Mouse (Mus musculus) stomach, postnatal 0 days (tissue): ENCODE measurements around the gene Sqstm1. TPM values are rescaled to one million over a fixed set of nuclear protein-coding genes. Genes with fewer than 3 reads are reported as not detected.
A peak's percentile ranks its signal among the peaks of the same experiment; 100 is the strongest.

Source experiments
- ATAC-seq: fragments of 200-750 bp; cut with Nextera tagmentation; 2 replicates; pipeline ENCODE4 v1.8.0; 2017; ENCODE audit not compliant: low FRiP score, low TSS enrichment
- DNase-seq: peaks from one replicate; pipeline ENCODE4 v3.0.0-alpha.2; 2016; ENCODE audit warnings: low spot score
- H3K27ac ChIP-seq: fragments of 300-500 bp; sonication (generic); replicated peaks from 2 replicates; pipeline ENCODE4 v1.5.1; 2014; ENCODE audit warnings: mild to moderate bottlenecking, control low read depth
- H3K27me3 ChIP-seq: fragments of 300-500 bp; sonication (generic); 2 replicates; pipeline ENCODE4 v1.6.1; 2014; ENCODE audit warnings: low read length; ENCODE audit not compliant: control insufficient read depth, insufficient read depth
- H3K36me3 ChIP-seq: fragments of 300-500 bp; sonication (generic); 2 replicates; pipeline ENCODE4 v1.6.1; 2014; ENCODE audit warnings: low read length, mixed read lengths; ENCODE audit not compliant: control insufficient read depth, insufficient read depth
- H3K4me1 ChIP-seq: fragments of 300-500 bp; sonication (generic); replicated peaks from 2 replicates; pipeline ENCODE4 v1.6.1; 2014; ENCODE audit warnings: antibody characterized with exemption; ENCODE audit not compliant: control insufficient read depth, insufficient read depth
- H3K4me2 ChIP-seq: fragments of 300-500 bp; sonication (generic); replicated peaks from 2 replicates; pipeline ENCODE4 v1.6.1; 2014; ENCODE audit warnings: low read depth, mild to moderate bottlenecking, control low read depth, moderate library complexity
- H3K4me3 ChIP-seq: fragments of 300-500 bp; sonication (generic); 2 replicates; pipeline ENCODE4 v1.5.1; 2014; ENCODE audit warnings: low read depth, low read length, control low read depth
- H3K9ac ChIP-seq: fragments of 300-500 bp; sonication (generic); 2 replicates; pipeline ENCODE4 v1.6.1; 2014; ENCODE audit warnings: mild to moderate bottlenecking, low read length, control low read depth, mixed read lengths
- H3K9me3 ChIP-seq: fragments of 300-500 bp; sonication (generic); 2 replicates; pipeline ENCODE4 v1.6.1; 2016; ENCODE audit warnings: low read length; ENCODE audit not compliant: control insufficient read depth
- CTCF ChIP-seq: IDR thresholded peaks from 2 replicates; pipeline ENCODE4 v1.5.1; 2016; ENCODE audit warnings: antibody characterized with exemption, low read depth, mild to moderate bottlenecking, moderate library complexity
- EP300 ChIP-seq: optimal IDR thresholded peaks from 2 replicates; pipeline ENCODE3; 2016; ENCODE audit warnings: antibody characterized with exemption
- WGBS: fragments of 180-500 bp; shearing (Covaris S2); extraction: QIAGEN DNeasy Blood & Tissue Kit; methylation state at CpG from one replicate; pipeline ENCODE4 v1.1.7; 2014; 5-methylcytosine and 5-hydroxymethylcytosine counted together
- polyA plus RNA-seq: library from polyadenylated mRNA; unstranded; fragments of >200 nt; fragmentation: Nextera tagmentation; extraction: Ambion mirVana; gene quantifications from 2 replicates; pipeline ENCODE4 v1.2.1, GENCODE M21; 2015

Gene Sqstm1
- polyA plus RNA-seq, 1 experiment from 2014 or later = 211 TPM

- Histone ChIP-seq H3K9me3 (no peaks in the 10 kb centered on the region), H3K9ac (no peak overlapping the region), H3K4me1 (no peaks in the 10 kb centered on the region), H3K27me3 (no peaks in the 10 kb centered on the region), H3K4me2 (no peak overlapping the region), H3K4me3 (no peak overlapping the region), H3K36me3 (peaks cover 60% of the 10 kb centered on the region), H3K27ac (no peak overlapping the region)
- WGBS = 84% methylated on average over 9 of the region's 9 CpGs
- TF ChIP-seq EP300 = no peak
- no peak for TF ChIP-seq CTCF
- DNase-seq (no peak), ATAC-seq (no peak)
Measured at GRCm38 (mm10) chr11:50203302-50203827, 7.3 kb downstream of the Sqstm1 start.

- H3K27me3 ChIP-seq = no peaks in the 10 kb centered on the region
- no peak overlapping the region for H3K4me2 ChIP-seq
- no peak overlapping the region for H3K4me3 ChIP-seq
- no peak overlapping the region for H3K27ac ChIP-seq
- no peaks in the 10 kb centered on the region for H3K9me3 ChIP-seq
- TF ChIP-seq CTCF = no peak
- no peak for DNase-seq
- 92% methylated on average over 3 of the region's 3 CpGs for WGBS
- H3K9ac ChIP-seq = no peak overlapping the region
- peaks cover 52% of the 10 kb centered on the region for H3K36me3 ChIP-seq
- H3K4me1 ChIP-seq = no peaks in the 10 kb centered on the region
- no peak for ATAC-seq
Measured at GRCm38 (mm10) chr11:50201590-50201989, 9.0 kb downstream of the Sqstm1 start.

DNA sequence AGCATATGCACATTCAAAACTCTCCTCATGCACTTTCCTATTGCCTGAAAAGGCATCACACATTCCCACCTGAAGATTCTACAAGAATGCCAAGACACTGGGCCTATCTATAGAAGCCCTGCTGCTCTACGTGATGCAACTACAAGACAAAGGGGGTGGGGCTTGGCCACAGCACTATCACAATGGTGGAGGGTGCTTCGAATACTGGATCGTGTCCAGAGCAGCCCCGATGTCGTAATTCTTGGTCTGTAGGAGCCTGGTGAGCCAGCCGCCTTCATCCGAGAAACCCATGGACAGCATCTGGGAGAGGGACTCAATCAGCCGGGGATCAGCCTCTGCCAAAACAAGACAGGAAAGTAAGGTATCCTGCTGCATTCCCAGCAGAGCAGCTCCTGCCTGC lies 10.0 kb downstream of the Sqstm1 start:
- WGBS = 75% methylated on average over 8 of the region's 8 CpGs
- Histone ChIP-seq H3K4me1 (no peaks in the 10 kb centered on the region), H3K27me3 (no peaks in the 10 kb centered on the region), H3K9me3 (no peaks in the 10 kb centered on the region), H3K4me2 (no peak overlapping the region), H3K27ac (no peak overlapping the region), H3K9ac (no peak overlapping the region), H3K4me3 (no peak overlapping the region), H3K36me3 (peaks cover 43% of the 10 kb centered on the region)
- TF ChIP-seq EP300 (no peak), CTCF (no peak)
- DNase-seq (no peak), ATAC-seq (peak; percentile 23; the same call in 1 of the 2 replicates)

- no peak overlapping the region for H3K4me3 ChIP-seq
- DNase-seq (no peak), ATAC-seq (peak; percentile 39; the same call in 1 of the 2 replicates)
- no peak overlapping the region for H3K9ac ChIP-seq
- H3K4me2 ChIP-seq = no peak overlapping the region
- H3K27ac ChIP-seq = no peak overlapping the region
- WGBS = 81% methylated on average over 2 of the region's 2 CpGs
- no peaks in the 10 kb centered on the region for H3K9me3 ChIP-seq
- TF ChIP-seq CTCF (no peak), EP300 (no peak)
- no peaks in the 10 kb centered on the region for H3K4me1 ChIP-seq
- H3K27me3 ChIP-seq = no peaks in the 10 kb centered on the region
- H3K36me3 ChIP-seq = peaks cover 33% of the 10 kb centered on the region
Measured at GRCm38 (mm10) chr11:50198916-50199315, 11.7 kb downstream of the Sqstm1 start.

GRCm38 (mm10) chr11:50198219-50198846 lies 12.3 kb downstream of the Sqstm1 start:
- Histone ChIP-seq H3K4me2 (no peak overlapping the region), H3K27me3 (no peaks in the 10 kb centered on the region), H3K4me3 (no peak overlapping the region), H3K4me1 (no peaks in the 10 kb centered on the region), H3K9ac (no peak overlapping the region), H3K36me3 (peaks cover 31% of the 10 kb centered on the region), H3K9me3 (no peaks in the 10 kb centered on the region), H3K27ac (no peak overlapping the region)
- 82% methylated on average over 3 of the region's 5 CpGs for WGBS
- no peak for DNase-seq
- no peak for TF ChIP-seq EP300
- ATAC-seq = no peak; the same call in 1 of the 2 replicates

- no peaks in the 10 kb centered on the region for H3K27me3 ChIP-seq
- peaks cover 25% of the 10 kb centered on the region for H3K36me3 ChIP-seq
- no peak for TF ChIP-seq CTCF
- TF ChIP-seq EP300 = no peak
- no peaks in the 10 kb centered on the region for H3K9me3 ChIP-seq
- ATAC-seq (peak; percentile 43; the same call in 1 of the 2 replicates), DNase-seq (no peak)
- WGBS = 80% methylated on average over 4 of the region's 4 CpGs
- H3K4me2 ChIP-seq = no peak overlapping the region
- no peak overlapping the region for H3K9ac ChIP-seq
- no peak overlapping the region for H3K4me3 ChIP-seq
- no peak overlapping the region for H3K27ac ChIP-seq
- no peaks in the 10 kb centered on the region for H3K4me1 ChIP-seq
Measured at GRCm38 (mm10) chr11:50197500-50197899, 13.1 kb downstream of the Sqstm1 start.
